Mouse (Mus musculus) megakaryocyte, embryonic 14.5 days (primary cell): ENCODE results near the gene Sec22c.

Experiments used
- FLI1 ChIP-seq: IDR thresholded peaks from 2 replicates; pipeline ENCODE4 v1.6.1; 2012; ENCODE audit warnings: low read length, inconsistent platforms, mixed read lengths
- GATA1 ChIP-seq: IDR thresholded peaks from 3 replicates; pipeline ENCODE4 v1.6.1; 2012; ENCODE audit warnings: mixed read lengths, low read length, inconsistent platforms, borderline replicate concordance

- TF ChIP-seq GATA1 = no peak
- no peak for TF ChIP-seq FLI1
These were observed 65.5 kb downstream of the Sec22c start for GRCm38 (mm10) chr9:121639790-121640189.
